Mouse (Mus musculus) layer of hippocampus, adult 8-10 months (tissue): ENCODE measurements around the gene Ubl3. TPM values are rescaled to one million over a fixed set of nuclear protein-coding genes. Genes with fewer than 3 reads are reported as not detected.

Source experiments
- DNase-seq, 2 experiments: peaks; one replicate each; pipeline ENCODE4 v3.0.0; 2022; ENCODE audit warnings: low spot score in 2 of 2
- total RNA-seq, 4 experiments: library from RNA; stranded (reverse); gene quantifications; 2 replicates each; pipeline ENCODE4 v1.2.4; 2022

Gene Ubl3
- 100 to 1,000 TPM; 193 to 215 (median 201) TPM for total RNA-seq

GRCm38 (mm10) chr5:148552187-148553071, at the start of gene Ubl3:
TSS of gene Ubl3 (minus strand) at chr5:148552789.
- peak; percentile 89 to 90 for DNase-seq

DNA sequence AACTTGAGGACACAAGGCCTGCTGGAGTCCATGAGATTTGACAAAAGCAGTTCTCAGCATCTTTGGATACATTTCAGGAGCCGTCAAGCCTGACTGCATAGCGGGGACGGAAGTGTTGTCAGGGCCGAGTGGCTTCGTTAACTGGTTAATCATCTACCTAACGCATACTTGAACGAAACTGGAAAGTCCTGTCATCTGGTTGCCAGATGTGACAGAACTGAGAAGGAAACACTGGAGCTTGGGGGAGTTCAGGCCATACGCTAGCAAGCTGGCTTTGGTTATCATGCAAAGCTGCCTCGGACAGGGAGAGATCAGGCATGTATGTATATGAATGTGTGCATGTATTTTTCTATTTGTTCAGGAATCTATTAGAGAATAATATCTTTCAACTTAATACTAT, 45.8 kb upstream of the Ubl3 start:
- DNase-seq: no peak

DNA sequence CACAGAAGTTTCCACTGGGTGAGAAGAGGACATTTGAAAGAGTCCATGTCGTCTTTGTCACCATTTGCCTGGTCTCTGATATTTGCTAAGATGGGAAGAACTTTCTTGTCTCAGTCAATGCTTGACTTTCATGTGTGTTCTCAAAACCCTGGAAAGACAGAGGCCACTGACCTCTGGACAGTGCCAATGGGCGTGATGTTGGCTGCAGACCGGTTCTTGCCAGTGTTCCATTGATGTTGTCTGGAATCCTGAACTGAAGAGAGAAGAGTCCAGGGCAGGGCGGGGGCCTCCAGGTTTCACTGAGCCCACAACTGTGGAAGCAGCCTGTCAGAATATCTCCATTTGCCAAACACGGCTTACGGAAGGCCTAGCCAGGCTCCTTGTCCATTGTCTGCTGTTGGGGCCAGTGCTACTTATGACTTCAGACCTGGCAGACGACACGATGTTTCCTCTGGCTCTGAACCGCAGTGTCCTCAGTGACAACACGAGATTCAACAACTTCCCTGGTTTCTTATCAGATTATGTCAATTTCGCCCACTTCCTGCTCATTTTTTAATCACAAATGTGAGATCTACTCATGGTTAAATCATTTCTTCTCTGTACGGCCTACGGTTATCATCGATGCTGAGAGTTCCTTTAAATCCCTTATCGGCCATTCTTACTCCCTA, 43.6 kb upstream of the Ubl3 start:
- no peak for DNase-seq

DNA sequence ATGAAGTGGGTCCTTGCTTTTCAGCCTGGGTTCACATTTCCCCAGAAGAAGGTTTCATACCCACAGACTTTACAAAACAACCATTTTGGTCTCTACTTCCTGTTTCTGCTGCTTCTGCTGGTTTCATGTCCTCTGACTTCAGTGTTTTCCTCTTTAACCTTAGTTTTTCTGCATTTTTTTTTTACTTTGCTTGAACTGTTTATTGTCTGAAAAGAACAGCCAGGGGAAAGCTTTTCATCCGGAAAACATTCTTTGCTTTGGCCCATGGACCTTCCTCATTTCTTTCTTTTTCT, 42.8 kb upstream of the Ubl3 start:
- DNase-seq: no peak

DNA sequence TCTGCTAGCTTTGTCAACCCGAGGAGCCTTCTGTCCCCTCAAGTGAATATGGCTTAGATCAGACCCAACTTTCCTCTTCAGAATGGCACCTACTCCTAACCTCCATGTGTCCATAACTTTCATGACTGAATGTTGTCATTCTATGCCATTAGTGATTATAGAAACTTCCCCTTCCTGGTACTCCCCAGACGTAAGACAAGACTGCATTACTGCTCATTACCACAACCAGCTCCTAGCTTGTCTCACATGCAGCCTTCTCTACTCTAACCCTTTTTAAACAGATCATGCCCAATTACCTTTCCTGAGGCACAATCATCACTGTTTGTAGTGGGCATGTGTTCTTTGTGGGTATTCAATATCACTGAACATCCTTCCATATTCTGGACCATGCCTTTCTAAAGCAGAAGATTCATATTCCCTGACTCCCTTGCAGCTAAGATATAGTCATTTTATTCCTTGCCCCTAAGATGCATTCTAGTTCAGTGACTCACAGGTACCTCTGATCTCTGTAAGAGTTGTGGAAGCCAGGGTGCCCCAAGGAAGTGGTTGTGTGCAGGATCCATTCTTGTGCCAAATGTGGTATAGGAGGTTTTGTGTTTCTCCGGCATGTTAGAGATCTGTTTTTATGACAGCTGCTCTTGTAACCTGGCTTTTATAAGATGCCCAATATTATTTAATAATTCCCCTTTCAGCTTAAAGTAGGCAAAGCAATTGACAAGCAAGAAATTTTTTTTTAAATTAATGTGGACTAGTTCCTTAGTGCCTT, 42.3 kb upstream of the Ubl3 start:
- DNase-seq: no peak

GRCm38 (mm10) chr5:148593607-148594006, 41.0 kb upstream of the Ubl3 start:
- DNase-seq: no peak

DNA sequence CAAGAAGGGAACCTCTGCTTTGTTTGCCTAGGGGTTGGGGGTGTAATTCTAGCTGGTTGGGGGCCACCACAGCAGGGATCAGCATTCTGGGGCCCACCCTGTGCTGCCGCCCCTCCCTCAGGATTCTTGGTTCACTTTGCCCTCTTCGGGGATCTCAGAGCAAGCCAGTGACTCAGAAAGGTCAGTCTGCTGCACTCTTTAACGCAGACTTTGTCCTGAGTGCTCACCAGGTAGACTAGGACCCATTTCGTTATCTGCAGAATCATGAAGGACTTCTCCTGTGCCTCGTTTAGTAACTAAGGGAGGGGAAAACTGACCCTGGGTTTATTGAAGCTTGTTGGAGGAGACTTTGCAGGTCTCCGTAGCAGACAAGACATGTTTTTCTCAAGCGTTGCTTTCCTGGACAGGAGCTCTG, 38.9 kb upstream of the Ubl3 start:
- DNase-seq: no peak

- DNase-seq: no peak
Measured at GRCm38 (mm10) chr5:148590603-148591447, 38.2 kb upstream of the Ubl3 start.

DNA sequence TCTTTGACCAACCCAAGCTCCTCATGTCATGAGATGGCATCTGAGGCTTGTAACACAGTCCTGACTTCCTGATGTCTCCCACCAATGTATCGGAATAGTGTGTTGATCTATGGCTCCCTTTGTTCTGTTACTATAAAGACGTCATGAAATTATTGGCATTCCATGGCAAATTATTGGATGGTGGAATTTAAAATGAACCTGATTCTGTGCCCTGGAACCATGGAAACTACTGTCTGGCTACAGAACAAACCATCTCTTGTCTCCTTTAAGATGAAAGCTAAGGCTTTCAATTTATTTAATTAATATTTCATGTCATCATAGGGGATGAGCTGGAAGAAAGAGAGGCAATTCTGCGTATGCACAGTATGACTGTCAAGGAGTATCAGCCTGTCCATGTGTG, 36.4 kb upstream of the Ubl3 start:
- no peak for DNase-seq

DNA sequence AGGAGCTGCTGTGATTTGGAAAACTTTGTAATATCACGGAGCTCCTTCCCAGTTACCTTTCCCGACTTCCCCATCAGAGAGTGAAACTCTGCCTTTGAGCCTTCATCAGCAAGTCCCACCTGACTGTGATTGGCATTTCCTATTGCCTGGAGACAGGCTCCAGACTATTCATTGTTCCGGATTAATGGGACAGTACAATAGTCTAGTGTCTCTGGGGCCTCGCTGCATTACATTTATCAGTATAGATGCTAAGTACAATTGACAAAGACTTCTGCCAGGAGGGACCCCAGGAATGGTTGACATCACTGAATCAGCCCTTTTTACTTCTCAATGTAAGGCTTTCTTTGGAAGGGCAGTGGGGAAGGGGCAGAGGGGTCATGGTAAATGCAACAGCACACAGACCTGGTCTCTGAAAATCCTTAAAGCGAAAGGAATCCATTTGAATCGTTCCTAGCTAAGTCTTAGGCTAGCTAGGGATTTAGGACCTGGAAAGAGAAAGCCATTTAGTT, 35.6 kb upstream of the Ubl3 start:
- DNase-seq: no peak

GRCm38 (mm10) chr5:148580388-148580985, 27.9 kb upstream of the Ubl3 start:
- no peak for DNase-seq

GRCm38 (mm10) chr5:148579156-148579555, 26.6 kb upstream of the Ubl3 start:
- no peak for DNase-seq

GRCm38 (mm10) chr5:148578353-148578752, 25.8 kb upstream of the Ubl3 start:
- DNase-seq: no peak

- DNase-seq: no peak
Measured at GRCm38 (mm10) chr5:148577278-148577677, 24.7 kb upstream of the Ubl3 start.

DNA sequence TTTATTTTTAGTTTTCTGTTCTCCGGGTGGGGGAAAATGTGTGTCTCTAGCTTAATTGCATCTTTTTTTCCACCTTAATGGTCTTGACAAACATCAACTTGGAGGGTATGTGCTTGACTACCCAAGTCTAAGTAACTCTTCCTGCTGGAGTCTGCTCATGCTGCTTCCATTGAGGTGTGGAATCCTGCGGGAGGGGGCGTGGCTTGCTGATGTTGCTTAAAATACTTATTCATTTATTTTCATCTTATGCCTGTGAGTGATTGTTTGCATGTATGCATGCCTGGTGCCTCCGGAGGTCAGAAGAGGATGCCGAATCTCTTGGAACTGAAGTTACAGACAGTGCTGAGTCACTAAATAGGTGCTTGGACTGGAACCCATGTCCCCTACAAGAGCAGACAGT, 22.6 kb upstream of the Ubl3 start:
- DNase-seq: no peak

DNA sequence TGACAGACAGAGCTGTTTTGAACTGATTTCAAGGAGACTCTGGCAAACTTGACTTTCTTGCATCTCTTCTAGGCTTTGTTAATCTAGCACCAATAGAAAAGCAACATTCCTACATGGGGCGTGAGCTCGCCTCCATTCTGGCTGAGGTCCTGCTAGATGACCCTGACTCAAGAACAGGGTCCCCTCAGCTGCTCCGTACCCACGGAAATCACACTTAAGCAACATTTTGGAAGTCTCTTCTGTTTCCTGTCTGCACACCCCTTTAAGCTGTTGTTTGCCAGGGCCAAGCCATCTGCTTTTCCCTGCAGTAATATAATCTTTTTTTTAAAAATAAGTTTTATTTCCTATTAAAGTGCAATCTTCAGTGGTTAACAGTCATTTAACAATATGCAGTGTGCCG, 20.1 kb upstream of the Ubl3 start:
- DNase-seq: peak in 1 of 2 experiments; percentile 25

DNA sequence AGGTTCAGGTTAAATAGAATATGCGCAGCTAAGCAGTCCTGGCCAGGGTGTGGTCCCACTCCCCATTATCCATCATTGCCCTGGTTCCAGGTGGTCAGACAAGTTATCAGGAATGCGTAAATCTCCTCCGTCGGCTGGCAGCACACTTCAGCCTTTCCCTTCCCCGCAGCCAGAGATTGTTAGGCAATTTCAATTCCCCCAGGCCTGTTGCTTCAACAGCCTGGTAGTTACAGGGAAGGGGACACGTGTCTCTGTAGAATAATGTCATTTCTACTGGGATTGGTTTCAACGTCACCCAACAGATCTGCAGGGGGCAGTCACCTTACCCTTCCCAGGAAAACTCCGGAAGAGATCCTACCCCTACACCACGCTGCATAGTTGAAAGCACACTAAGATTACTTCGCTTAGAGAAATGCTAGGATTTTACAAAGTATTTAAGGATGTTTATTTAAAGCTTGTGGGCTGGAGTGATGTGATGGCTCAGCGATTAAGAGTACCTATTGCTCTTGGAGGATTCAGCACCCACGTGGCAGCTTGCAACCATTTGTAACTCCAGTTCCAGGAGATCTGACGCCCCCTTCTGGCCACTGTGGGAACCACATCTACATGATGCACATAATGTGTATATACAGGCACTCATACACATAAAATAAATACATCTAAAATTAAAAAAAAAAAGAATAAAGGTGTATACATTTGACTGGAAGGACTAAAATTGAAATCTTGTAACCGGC, 18.1 kb upstream of the Ubl3 start:
- no peak for DNase-seq

- DNase-seq: no peak
Measured at GRCm38 (mm10) chr5:148569444-148569843, 16.9 kb upstream of the Ubl3 start.

DNA sequence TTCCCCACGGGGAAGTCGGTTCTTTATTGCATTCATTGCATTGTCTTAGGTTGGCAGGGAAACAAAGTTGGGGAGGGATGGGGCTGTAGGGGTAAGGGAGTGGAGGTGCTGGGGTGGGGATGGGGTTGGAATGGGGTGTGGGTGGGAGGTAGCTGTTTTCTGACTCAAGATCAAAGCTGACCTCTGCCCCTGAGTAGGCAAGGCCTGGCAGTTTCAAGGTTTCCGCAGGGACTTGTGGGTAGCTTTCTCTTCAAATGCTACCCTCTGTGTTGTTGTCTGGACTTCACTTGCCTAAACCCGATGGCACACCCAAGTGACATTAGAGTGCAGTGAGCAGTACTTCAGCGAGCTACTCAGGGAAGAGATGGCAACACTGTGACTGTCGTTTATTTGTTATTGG, 13.0 kb upstream of the Ubl3 start:
- no peak for DNase-seq

DNA sequence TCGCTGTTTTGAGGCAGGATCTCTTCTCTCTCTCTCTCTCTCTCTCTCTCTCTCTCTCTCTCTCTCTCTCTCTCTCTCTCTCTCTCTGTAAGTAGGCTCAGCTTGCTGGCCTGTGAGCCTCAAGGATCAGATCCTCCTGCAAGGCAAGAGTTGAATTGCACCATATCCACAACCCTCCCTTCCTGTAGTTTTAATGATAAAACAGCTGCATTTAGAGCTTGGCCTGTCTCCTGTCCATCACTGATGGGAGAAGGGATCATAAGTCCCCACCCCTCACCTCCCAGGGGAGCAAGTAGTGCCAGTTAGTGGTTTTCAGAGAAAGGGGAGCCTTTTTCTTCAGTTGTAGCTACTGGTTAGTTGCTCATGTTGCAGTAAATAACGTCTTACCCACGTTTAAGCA, 11.5 kb upstream of the Ubl3 start:
- DNase-seq: no peak
